Mouse (Mus musculus): ENCODE data around the gene Gm10644. TPM values are rescaled to one million over a fixed set of nuclear protein-coding genes. Genes with fewer than 3 reads are reported as not detected.

The Gm10644 gene
- total and polyA plus RNA-seq, 3 experiments, result 1.3 to 1.9 (median 1.7) TPM

DNA sequence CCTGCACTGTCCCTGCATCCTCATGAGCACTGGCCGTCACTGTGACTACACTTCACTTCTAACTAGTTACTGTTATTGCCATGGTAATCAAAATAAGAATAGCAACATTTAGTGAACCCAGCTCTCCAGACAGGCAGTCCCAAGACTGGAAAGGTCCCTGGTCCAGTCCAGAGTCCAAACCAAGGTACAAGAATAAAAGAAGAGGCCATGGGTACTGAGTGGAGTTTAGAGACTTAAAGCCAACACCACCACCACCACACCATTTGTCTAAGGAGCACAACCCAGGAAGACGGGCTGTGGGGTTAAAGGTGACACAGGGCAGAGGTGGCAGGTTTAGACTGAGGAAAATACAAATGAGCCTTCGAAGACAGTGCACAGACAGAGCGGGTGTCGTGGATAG is 30.4 kb downstream of the Gm10644 start:
- H3K4me3 ChIP-seq, result no peak overlapping the region
- TF ChIP-seq CTCF (IDR thresholded peaks at IDR 0.05) (no peak), EP300 (IDR thresholded peaks at IDR 0.05; ENCODE audit: insufficient read depth, low read depth, low read length) (no peak), POLR2A (IDR thresholded peaks at IDR 0.05; ENCODE audit: insufficient read depth, low read depth, low read length) (no peak)
- no peak overlapping the region for H3K9ac ChIP-seq (ENCODE audit: low read depth, low read length)
- H3K27me3 ChIP-seq (ENCODE audit: control insufficient read depth, insufficient read depth, low read length), result no peaks in the 10 kb centered on the region
- H3K36me3 ChIP-seq (ENCODE audit: control insufficient read depth, insufficient read depth, low read length), result no peaks in the 10 kb centered on the region
- H3K27ac ChIP-seq, result no peak overlapping the region
- H3K79me2 ChIP-seq (replicated peaks; ENCODE audit: control insufficient read depth, insufficient read depth, low read length), result no peaks in the 10 kb centered on the region
- 95% methylated on average over 5 of the region's 5 CpGs for WGBS
- intact Hi-C loops (cut with DNase I), result no loop called here
- DNase-seq, result no peak
- no peaks in the 10 kb centered on the region for H3K4me1 ChIP-seq (ENCODE audit: control insufficient read depth, insufficient read depth, low read length)

DNA sequence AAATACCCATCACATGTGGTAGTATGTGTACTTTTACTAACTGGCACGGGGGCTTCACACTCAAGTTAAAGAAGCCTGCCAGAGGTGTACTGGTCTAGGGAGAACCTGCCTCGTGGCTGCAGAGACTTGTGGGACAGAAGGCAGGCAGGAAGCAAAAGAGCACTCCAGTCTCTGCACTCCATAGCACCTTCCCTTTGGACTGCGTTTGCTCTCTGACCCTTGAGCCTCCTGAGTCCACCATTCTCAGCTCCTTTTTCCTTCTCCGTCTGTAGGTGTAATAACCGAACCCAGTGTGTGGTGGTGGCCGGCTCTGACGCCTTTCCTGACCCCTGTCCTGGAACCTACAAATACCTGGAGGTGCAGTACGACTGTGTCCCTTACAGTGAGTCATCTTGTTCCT is 32.3 kb downstream of the Gm10644 start:
- Histone ChIP-seq H3K4me3 (no peak overlapping the region), H3K4me1 (ENCODE audit: control insufficient read depth, insufficient read depth, low read length) (no peaks in the 10 kb centered on the region), H3K79me2 (replicated peaks; ENCODE audit: control insufficient read depth, insufficient read depth, low read length) (no peaks in the 10 kb centered on the region), H3K27ac (no peak overlapping the region), H3K36me3 (ENCODE audit: control insufficient read depth, insufficient read depth, low read length) (no peaks in the 10 kb centered on the region), H3K9ac (ENCODE audit: low read depth, low read length) (no peak overlapping the region), H3K27me3 (ENCODE audit: control insufficient read depth, insufficient read depth, low read length) (no peaks in the 10 kb centered on the region)
- WGBS, result 94% methylated on average over 8 of the region's 8 CpGs
- TF ChIP-seq CTCF (IDR thresholded peaks at IDR 0.05) (no peak), EP300 (IDR thresholded peaks at IDR 0.05; ENCODE audit: insufficient read depth, low read depth, low read length) (no peak)
- intact Hi-C loops (cut with DNase I), result no loop called here
- no peak for DNase-seq

DNA sequence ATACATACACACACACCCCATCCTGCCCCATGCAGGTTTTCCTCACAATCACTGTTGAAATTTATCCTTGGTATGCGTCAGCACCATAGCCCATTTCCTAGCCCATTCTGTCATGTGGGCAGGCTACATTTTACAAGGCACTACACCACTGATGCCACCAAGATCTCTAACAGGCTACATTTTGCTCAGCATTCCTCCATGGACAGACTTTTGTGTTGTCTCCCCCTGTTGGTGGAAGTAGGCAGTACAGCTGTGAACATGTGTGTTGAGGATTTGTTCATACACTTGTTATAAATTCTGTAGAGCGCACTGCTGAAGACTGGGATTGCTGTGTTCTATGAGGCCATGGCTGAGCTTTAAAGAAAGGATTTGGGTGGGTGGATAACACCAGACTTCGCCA is 33.4 kb downstream of the Gm10644 start:
- Histone ChIP-seq H3K4me3 (no peak overlapping the region), H3K36me3 (ENCODE audit: control insufficient read depth, insufficient read depth, low read length) (no peaks in the 10 kb centered on the region), H3K79me2 (replicated peaks; ENCODE audit: control insufficient read depth, insufficient read depth, low read length) (no peaks in the 10 kb centered on the region), H3K9ac (ENCODE audit: low read depth, low read length) (no peak overlapping the region), H3K27me3 (ENCODE audit: control insufficient read depth, insufficient read depth, low read length) (no peaks in the 10 kb centered on the region), H3K27ac (no peak overlapping the region), H3K4me1 (ENCODE audit: control insufficient read depth, insufficient read depth, low read length) (no peaks in the 10 kb centered on the region)
- intact Hi-C loops (cut with DNase I), result loop anchor here (1.0 kb wide), 2 partner anchors 138 to 259 kb away; no protein-coding TSS in a partner anchor
- WGBS, result 73% methylated on average over 3 of the region's 3 CpGs
- DNase-seq, result peak; percentile 56 to 75
- TF ChIP-seq CTCF (IDR thresholded peaks at IDR 0.05) (peak; percentile 96), POLR2A (IDR thresholded peaks at IDR 0.05; ENCODE audit: insufficient read depth, low read depth, low read length) (no peak)

DNA sequence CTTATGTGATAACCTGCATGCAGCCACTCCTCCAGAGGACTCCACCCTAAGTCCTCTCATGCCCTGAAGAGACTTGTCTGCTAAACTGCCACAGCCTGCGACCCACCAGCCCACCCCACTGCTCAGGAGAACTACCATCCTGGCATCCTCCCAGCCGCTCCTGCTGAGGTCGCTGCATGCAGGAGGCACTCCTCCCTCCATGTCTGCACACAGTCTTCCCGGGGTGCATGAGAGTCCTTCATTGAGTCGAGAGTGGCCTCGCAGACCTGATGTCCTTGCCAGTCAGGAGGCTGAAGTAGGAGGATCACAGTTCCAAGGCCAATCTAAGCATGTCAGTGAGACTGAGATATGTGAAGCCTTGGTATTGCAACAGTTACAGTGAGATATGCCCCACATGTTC is 37.4 kb downstream of the Gm10644 start:
- H3K79me2 ChIP-seq (replicated peaks; ENCODE audit: control insufficient read depth, insufficient read depth, low read length), result no peaks in the 10 kb centered on the region
- H3K27ac ChIP-seq, result no peak overlapping the region
- intact Hi-C loops (cut with DNase I), result no loop called here
- H3K36me3 ChIP-seq (ENCODE audit: control insufficient read depth, insufficient read depth, low read length), result no peaks in the 10 kb centered on the region
- TF ChIP-seq CTCF (IDR thresholded peaks at IDR 0.05), result no peak
- no peak for TF ChIP-seq EP300 (IDR thresholded peaks at IDR 0.05; ENCODE audit: insufficient read depth, low read depth, low read length)
- no peak for TF ChIP-seq POLR2A (IDR thresholded peaks at IDR 0.05; ENCODE audit: insufficient read depth, low read depth, low read length)
- DNase-seq, result no peak
- H3K4me1 ChIP-seq (ENCODE audit: control insufficient read depth, insufficient read depth, low read length), result no peaks in the 10 kb centered on the region
- WGBS, result 63% methylated on average over 6 of the region's 6 CpGs
- no peaks in the 10 kb centered on the region for H3K27me3 ChIP-seq (ENCODE audit: control insufficient read depth, insufficient read depth, low read length)
- no peak overlapping the region for H3K9ac ChIP-seq (ENCODE audit: low read depth, low read length)
- H3K4me3 ChIP-seq, result no peak overlapping the region

DNA sequence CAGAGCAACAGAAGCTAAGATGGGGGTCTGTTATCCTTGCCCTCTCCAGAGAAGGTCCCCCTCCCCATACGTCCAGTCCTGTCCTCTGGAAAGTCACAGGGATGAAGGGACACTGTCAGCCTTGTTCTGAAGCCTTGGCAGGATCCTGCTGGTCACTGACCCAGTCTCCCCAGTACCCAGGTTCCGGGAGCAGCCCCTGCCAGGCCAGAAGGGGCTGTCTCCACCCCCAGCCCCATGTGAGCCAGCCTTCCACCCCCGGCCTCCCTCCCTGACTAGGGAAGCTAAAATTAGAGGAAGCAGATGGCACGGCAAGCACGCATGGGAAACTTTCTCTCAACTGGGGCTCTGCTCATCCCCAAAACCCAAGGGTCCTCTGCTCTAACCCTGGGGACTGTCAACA is 39.0 kb downstream of the Gm10644 start:
- H3K36me3 ChIP-seq (ENCODE audit: control insufficient read depth, insufficient read depth, low read length), result no peaks in the 10 kb centered on the region
- H3K9ac ChIP-seq (ENCODE audit: low read depth, low read length), result no peak overlapping the region
- WGBS, result 51% methylated on average over 5 of the region's 5 CpGs
- no peak for DNase-seq
- H3K79me2 ChIP-seq (replicated peaks; ENCODE audit: control insufficient read depth, insufficient read depth, low read length), result no peaks in the 10 kb centered on the region
- H3K4me3 ChIP-seq, result no peak overlapping the region
- intact Hi-C loops (cut with DNase I), result no loop called here
- TF ChIP-seq POLR2A (IDR thresholded peaks at IDR 0.05; ENCODE audit: insufficient read depth, low read depth, low read length) (no peak), EP300 (IDR thresholded peaks at IDR 0.05; ENCODE audit: insufficient read depth, low read depth, low read length) (no peak), CTCF (IDR thresholded peaks at IDR 0.05) (no peak)
- H3K4me1 ChIP-seq (ENCODE audit: control insufficient read depth, insufficient read depth, low read length), result no peaks in the 10 kb centered on the region
- H3K27ac ChIP-seq, result no peak overlapping the region
- H3K27me3 ChIP-seq (ENCODE audit: control insufficient read depth, insufficient read depth, low read length), result no peaks in the 10 kb centered on the region

DNA sequence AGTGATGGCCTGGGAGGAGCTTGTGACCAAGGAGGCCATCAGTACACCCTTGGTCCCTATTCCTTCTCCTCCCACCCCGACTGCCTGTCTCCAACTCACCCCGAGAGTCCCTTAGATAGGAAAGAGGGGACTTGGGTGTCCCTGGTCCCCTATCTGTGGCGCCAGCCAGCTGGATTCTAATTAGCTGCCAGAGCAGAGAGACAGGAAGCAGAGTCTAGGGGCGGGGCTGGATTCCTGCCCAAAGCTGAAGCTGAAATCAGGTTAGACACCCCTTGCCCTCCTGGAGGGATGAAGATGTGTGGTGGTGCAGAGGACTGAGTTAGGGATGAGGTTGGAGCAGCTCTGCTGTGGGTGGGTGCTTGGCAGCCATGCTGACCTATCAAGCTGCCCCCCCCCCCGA is 40.1 kb downstream of the Gm10644 start:
- peak; percentile 16 to 37 for DNase-seq

More for the DNA sequence above, 40.1 kb downstream of the Gm10644 start:
- intact Hi-C loops (cut with DNase I), result no loop called here
- 30% methylated on average over 5 of the region's 5 CpGs for WGBS
- H3K27me3 ChIP-seq (ENCODE audit: control insufficient read depth, insufficient read depth, low read length), result no peaks in the 10 kb centered on the region
- H3K36me3 ChIP-seq (ENCODE audit: control insufficient read depth, insufficient read depth, low read length), result no peaks in the 10 kb centered on the region
- H3K9ac ChIP-seq (ENCODE audit: low read depth, low read length), result no peak overlapping the region
- no peak for TF ChIP-seq CTCF (IDR thresholded peaks at IDR 0.05)
- TF ChIP-seq POLR2A (IDR thresholded peaks at IDR 0.05; ENCODE audit: insufficient read depth, low read depth, low read length), result no peak
- no peak for TF ChIP-seq EP300 (IDR thresholded peaks at IDR 0.05; ENCODE audit: insufficient read depth, low read depth, low read length)
- no peak overlapping the region for H3K4me3 ChIP-seq
- no peak overlapping the region for H3K27ac ChIP-seq
- H3K79me2 ChIP-seq (replicated peaks; ENCODE audit: control insufficient read depth, insufficient read depth, low read length), result no peaks in the 10 kb centered on the region
- H3K4me1 ChIP-seq (ENCODE audit: control insufficient read depth, insufficient read depth, low read length), result no peaks in the 10 kb centered on the region

All from heart, adult 2 months (tissue).